Mouse (Mus musculus): Measurements from ENCODE around the gene Il6ra.

DNA sequence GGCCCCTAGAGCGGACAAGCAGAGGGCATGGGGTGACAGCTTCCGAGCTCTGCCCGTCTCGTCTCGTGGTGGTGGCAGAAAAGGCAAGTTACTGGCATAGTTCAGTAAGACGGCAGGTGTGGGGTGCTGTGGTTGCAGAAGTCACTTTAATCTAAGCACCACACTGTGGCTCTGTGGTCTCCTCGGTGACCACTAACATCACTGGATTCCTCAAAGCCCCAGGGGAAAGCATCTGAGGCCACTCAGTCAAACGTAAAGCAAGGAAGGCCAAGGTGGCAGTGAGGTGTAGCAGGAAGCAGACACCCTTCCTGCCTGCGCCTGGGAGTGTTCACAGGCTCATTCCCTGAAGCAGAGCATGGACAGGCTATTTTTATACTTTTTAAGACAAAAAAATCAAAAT is 43.4 kb downstream of the Il6ra start:
- TF ChIP-seq POLR2A (IDR thresholded peaks at IDR 0.05; ENCODE audit: extremely low read depth, insufficient read depth, low read length) (no peak), CTCF (IDR thresholded peaks at IDR 0.05; ENCODE audit: extremely low read depth, insufficient read depth, low read length) (no peak)
